Mouse (Mus musculus) small intestine, adult 2 months (tissue): ENCODE data around the gene Chst14. TPM values are rescaled to one million over a fixed set of nuclear protein-coding genes. Genes with fewer than 3 reads are reported as not detected.

Source experiments
- H3K27ac ChIP-seq: fragments of 200-500 bp; 2 replicates; pipeline ENCODE4 v1.5.1; 2012; ENCODE audit warnings: low read depth, low read length, control low read depth, inconsistent platforms; ENCODE audit not compliant: insufficient read depth
- H3K27me3 ChIP-seq: fragments of 200-500 bp; 2 replicates; pipeline ENCODE4 v1.6.1; 2012; ENCODE audit warnings: mild to moderate bottlenecking, moderate library complexity, low read length, inconsistent platforms; ENCODE audit not compliant: control insufficient read depth, insufficient read depth
- H3K36me3 ChIP-seq: fragments of 200-500 bp; 2 replicates; pipeline ENCODE4 v1.6.1; 2012; ENCODE audit warnings: mild to moderate bottlenecking, low read length, control low read depth, inconsistent platforms; ENCODE audit not compliant: control insufficient read depth, insufficient read depth
- H3K4me1 ChIP-seq: fragments of 200-500 bp; 2 replicates; pipeline ENCODE4 v1.6.1; 2012; ENCODE audit warnings: low read length, inconsistent platforms, mixed read lengths; ENCODE audit not compliant: control insufficient read depth, insufficient read depth, insufficient read length
- H3K4me3 ChIP-seq: fragments of 200-500 bp; 2 replicates; pipeline ENCODE4 v1.5.1; 2012; ENCODE audit warnings: low read depth, mild to moderate bottlenecking, control low read depth, inconsistent platforms, low read length, moderate library complexity
- CTCF ChIP-seq: fragments of 200-500 bp; IDR thresholded peaks from 2 replicates; pipeline ENCODE4 v1.5.1; 2012; ENCODE audit warnings: low read depth, mild to moderate bottlenecking, control low read depth, inconsistent platforms, low read length, moderate library complexity, mixed read lengths; ENCODE audit not compliant: insufficient replicate concordance, insufficient read length; ENCODE audit errors: extremely low read depth
- POLR2A ChIP-seq: fragments of 200-500 bp; IDR thresholded peaks from 2 replicates; pipeline ENCODE4 v1.6.1; 2012; ENCODE audit warnings: low read depth, mild to moderate bottlenecking, control low read depth, inconsistent platforms, low read length, moderate library complexity
- WGBS: fragments of 180-500 bp; shearing (Covaris S2); methylation state at CpG from one replicate; pipeline ENCODE4 v1.1.7; 2018; 5-methylcytosine and 5-hydroxymethylcytosine counted together
- polyA plus RNA-seq: library from polyadenylated mRNA; depleted of rRNA; stranded (reverse); fragments of >200 nt; gene quantifications from 2 replicates; pipeline ENCODE4 v1.2.3, GENCODE M21; 2012

The Chst14 gene
- polyA plus RNA-seq, 1 experiment = 4.0 TPM

- WGBS = 86% methylated on average over 5 of the region's 5 CpGs
- Histone ChIP-seq H3K27me3 (peaks cover 3% of the 10 kb centered on the region; the same call in 1 of the 2 replicates), H3K36me3 (no peaks in the 10 kb centered on the region), H3K4me3 (no peak overlapping the region), H3K27ac (no peak overlapping the region), H3K4me1 (peaks cover 14% of the 10 kb centered on the region)
- no peak for TF ChIP-seq POLR2A
- TF ChIP-seq CTCF = no peak
Measured at GRCm38 (mm10) chr2:118906118-118906492, 20.2 kb upstream of the Chst14 start.

DNA sequence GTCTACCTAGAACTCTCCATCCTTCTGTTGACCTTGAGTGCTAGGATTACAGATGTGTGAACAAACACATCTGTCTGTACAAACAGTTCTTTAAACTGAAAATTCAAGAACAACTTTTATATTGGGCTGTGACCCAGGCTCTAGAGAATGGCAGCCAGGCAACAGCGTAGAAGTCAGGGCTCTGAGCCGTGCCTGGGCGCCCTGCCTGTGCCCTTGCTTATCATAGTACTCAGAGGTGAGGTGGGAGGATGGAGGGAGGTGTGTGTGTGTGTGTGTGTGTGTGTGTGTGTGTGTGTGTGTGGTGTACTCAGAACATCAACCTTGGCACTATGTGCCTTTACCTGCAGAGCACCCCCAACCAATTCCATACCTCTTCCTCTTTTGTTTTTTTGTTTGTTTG, 18.5 kb upstream of the Chst14 start:
- H3K27me3 ChIP-seq = no peaks in the 10 kb centered on the region
- H3K4me3 ChIP-seq = no peak overlapping the region
- no peaks in the 10 kb centered on the region for H3K36me3 ChIP-seq
- H3K4me1 ChIP-seq = peaks cover 19% of the 10 kb centered on the region
- no peak overlapping the region for H3K27ac ChIP-seq
- 60% methylated on average over 3 of the region's 3 CpGs for WGBS
- TF ChIP-seq POLR2A (no peak), CTCF (no peak)

DNA sequence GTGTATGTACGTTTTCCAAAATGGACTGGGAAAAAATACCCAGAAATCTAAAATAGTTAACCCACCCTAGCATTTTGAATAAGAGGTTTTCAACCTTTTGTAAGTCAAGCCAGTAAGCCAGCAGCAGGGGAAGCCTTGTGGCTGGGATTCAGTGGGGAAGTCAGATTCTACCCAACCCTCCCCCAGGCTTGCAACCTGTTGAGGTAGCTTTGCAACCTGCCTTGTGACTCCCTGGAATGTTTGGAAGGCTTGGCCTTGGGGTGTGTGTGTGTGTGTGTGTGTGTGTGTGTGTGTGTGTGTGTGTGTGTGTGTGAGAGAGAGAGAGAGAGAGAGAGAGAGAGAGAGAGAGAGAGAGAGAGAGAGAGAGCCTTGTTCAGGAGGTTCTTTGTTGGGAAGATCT, 17.1 kb upstream of the Chst14 start:
- no peak for TF ChIP-seq POLR2A

DNA sequence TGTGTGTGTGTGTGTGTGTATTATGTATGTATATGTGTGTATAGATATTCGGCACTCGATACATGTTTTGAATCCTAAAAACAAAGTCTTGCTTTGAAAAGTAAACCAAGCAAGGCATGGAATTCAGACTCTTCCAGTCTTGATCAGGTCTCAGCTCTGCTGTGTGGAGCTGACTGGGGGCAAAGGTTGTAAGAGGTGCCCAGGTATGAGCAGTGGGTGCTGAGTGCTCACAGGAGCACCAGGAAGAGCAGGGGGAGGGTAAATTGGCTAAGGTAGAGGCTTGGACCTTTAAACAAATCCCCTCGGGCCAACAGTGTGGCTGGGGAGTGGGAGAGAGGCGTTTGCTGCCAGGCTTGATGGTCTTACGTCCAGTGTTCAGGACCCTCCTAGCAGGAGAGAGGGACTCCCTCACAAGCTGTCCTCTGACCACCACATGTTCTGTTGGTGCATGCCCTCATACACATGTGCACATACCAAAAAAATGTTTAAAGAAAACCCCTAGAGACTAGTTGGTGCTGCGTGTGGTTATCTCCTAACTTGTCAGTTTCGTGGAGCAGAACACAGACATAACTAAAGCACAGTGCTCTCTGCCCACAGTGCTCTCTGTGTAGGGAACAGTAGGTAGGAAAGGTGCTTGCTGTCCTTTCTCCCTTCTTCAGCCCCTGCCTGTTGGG, 15.6 kb upstream of the Chst14 start:
- 43% methylated on average over 7 of the region's 7 CpGs for WGBS
- Histone ChIP-seq H3K4me1 (peaks cover 26% of the 10 kb centered on the region), H3K36me3 (no peaks in the 10 kb centered on the region), H3K27me3 (no peaks in the 10 kb centered on the region), H3K4me3 (no peak overlapping the region), H3K27ac (no peak overlapping the region)
- TF ChIP-seq CTCF (no peak), POLR2A (no peak)

More for the DNA sequence above, 17.1 kb upstream of the Chst14 start:
- H3K36me3 ChIP-seq = no peaks in the 10 kb centered on the region
- H3K27me3 ChIP-seq = no peaks in the 10 kb centered on the region
- H3K27ac ChIP-seq = no peak overlapping the region
- 84% methylated on average over 1 of the region's 1 CpGs for WGBS
- H3K4me3 ChIP-seq = no peak overlapping the region
- peaks cover 25% of the 10 kb centered on the region for H3K4me1 ChIP-seq

DNA sequence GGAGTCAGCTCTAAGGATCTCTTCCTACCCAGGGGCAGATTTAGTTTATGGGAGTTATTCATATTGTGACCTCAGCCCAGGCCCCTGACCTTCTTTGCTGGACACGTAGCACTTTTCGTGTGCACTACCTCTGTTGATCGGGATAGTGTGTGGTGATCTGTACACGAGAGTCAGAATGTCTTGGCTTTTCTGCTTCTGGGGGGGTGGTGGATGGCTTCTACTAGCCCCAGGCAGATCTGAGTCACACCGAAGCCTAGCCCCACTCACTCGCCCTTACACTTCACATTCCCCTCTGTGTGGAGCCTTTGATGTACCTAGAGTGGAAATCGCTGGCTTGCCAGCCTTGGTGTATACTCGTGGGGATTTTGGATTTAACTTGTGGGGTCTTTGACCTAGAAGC, 13.6 kb upstream of the Chst14 start:
- H3K4me3 ChIP-seq = no peak overlapping the region
- peaks cover 26% of the 10 kb centered on the region for H3K4me1 ChIP-seq
- no peak overlapping the region for H3K27ac ChIP-seq
- H3K36me3 ChIP-seq = peaks cover 11% of the 10 kb centered on the region; the same call in 1 of the 2 replicates
- TF ChIP-seq CTCF (no peak), POLR2A (no peak)
- H3K27me3 ChIP-seq = no peaks in the 10 kb centered on the region
- WGBS = 89% methylated on average over 8 of the region's 8 CpGs

DNA sequence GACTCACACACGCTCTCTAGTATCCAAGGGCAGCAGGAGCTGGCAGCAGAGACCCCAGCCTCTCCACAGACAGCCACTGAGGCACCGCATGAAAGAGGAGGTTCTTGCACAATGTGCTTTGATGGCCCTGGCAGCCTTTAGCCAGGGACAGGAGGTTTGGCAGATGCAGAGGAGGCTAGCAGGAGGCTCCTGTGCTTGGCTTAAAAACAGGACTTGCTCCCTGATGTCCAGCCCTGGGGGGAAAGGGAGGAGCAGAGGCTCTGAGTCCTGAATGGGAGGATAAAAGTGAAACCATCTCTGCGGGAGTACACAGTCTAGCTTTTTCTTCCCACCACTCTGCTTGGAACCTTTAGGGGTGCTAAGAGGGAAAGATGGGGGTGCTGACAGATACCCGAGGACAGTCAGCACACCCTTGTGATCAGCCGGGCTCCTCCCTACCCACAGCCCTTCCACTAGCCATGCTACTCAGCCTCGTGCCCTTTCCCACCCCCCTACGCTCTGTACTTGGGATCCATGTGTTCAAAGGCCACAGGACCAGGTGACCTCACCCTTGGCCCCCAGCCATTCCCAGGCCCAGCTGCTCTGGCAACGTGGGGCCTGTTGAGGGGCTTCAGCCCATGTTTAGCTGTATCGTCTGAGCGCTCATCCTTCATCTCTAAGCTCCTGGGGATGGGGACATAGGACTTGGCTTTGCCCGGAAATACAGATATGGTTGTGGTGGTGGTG, 12.6 kb upstream of the Chst14 start:
- Histone ChIP-seq H3K4me3 (peak overlapping the region; percentile 16; the same call in 1 of the 2 replicates), H3K36me3 (peaks cover 11% of the 10 kb centered on the region; the same call in 1 of the 2 replicates), H3K4me1 (peaks cover 26% of the 10 kb centered on the region), H3K27me3 (no peaks in the 10 kb centered on the region), H3K27ac (no peak overlapping the region)
- WGBS = 42% methylated on average over 11 of the region's 11 CpGs
- TF ChIP-seq CTCF = no peak
- TF ChIP-seq POLR2A = no peak

GRCm38 (mm10) chr2:118914685-118915084, 11.6 kb upstream of the Chst14 start:
- TF ChIP-seq CTCF (no peak), POLR2A (no peak)
- WGBS = 81% methylated on average over 8 of the region's 8 CpGs
- H3K4me1 ChIP-seq = peaks cover 26% of the 10 kb centered on the region
- H3K36me3 ChIP-seq = peaks cover 12% of the 10 kb centered on the region; the same call in 1 of the 2 replicates
- no peaks in the 10 kb centered on the region for H3K27me3 ChIP-seq
- no peak overlapping the region for H3K4me3 ChIP-seq
- no peak overlapping the region for H3K27ac ChIP-seq
